Mouse (Mus musculus) thymus, postnatal 36 days (tissue): ENCODE data around the gene Gnl1.
"Not testable (repeated sequence)": the region's sequence is repeated elsewhere in the genome, so short reads cannot be mapped to it uniquely, and the experiment has no call there.

ENCODE experiments used
- DNase-seq, 2 experiments: peaks; one replicate each; pipeline ENCODE4 v3.0.0; 2022; ENCODE audit warnings: mixed read lengths in 2 of 2

Gnl1 gene

DNA sequence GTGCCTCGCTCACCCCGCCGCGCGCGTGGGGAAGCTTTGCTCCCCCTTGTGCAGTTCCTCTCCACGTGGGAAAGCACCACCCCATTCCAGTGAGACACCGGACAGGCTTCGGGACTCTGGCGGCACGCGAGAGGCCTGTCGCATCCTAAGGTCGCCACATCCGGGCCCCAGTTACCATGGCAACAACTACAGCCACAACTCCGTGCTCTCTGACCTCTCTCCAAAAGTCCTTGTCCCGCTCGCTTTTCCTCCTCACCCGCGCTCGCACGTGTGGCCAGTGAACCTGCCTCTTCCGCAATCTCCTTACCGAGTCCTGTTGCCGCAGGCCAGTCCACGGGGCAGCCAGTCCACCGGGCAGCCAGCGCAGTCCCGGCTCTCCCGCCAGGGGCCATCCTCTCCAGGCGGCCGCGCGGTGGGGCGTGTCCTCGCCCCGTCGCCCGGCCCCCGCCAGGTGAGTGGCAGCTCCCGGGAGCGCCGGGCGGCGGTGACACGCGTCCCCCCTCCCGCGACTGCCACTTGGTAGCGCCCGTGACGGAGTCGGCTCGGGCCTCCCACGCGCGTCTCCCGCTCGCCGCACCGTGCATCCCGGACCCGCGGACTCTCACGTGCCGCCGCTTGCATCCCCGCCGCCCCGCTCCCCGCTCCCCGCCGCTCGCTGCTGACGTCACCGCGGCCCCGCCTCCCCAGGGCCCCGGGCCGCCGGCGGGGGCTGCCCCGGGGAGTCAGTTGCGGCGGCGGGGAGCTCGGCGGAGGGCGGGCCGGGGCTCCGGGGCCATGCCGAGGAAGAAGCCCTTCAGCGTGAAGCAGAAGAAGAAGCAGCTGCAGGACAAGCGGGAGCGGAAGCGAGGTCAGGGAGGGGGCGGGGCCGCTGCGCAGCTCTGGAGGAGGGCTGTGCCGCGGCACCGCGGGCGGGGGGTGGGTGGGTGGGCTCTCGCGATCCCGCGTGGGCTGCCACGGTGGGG lies at the start of gene Gnl1, which contains the start of gene Prr3:
Gene Gnl1 (plus strand): TSS at position 451 of the 962 bp plus-strand sequence.
Gene Prr3 (minus strand): TSS at position 836 of the 962 bp plus-strand sequence.
- DNase-seq = peak; percentile 85 to 90

DNA sequence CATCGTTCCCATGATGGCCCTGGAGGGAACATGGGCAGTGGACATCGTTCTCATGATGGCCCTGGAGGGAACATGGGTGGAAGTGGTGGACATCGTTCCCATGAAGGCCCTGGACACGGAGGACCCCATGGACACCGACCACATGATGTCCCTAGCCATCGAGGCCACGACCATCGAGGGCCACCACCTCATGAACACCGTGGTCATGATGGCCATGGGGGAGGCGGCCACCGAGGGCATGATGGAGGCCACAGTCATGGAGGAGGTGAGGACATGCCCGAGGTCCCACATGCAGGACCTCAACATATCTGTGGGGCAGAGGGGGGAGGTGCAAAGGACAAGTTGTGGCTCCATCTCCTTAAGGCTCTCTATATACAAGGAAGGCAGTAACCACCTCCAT lies 49.0 kb upstream of the Gnl1 start:
- no peak for DNase-seq

DNA sequence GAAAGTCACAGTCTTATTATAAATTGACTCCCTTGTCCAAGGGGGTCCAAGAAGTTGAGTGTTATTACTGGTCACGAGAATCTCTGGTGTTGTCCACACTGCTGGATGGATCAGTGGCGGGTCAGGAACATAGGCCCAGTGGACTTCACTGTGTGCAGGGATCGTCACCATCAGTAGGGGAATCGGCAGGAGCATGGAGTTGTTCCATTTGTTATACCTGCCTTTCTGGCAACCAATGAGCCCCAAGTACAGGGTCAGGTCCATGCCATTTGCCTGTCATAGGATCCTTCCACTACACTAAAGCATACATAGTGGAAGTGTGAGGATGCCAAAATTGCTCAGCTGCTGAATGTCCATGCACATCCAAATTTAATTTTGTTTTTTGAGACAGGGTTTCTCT lies 47.0 kb upstream of the Gnl1 start:
- DNase-seq = no peak

DNA sequence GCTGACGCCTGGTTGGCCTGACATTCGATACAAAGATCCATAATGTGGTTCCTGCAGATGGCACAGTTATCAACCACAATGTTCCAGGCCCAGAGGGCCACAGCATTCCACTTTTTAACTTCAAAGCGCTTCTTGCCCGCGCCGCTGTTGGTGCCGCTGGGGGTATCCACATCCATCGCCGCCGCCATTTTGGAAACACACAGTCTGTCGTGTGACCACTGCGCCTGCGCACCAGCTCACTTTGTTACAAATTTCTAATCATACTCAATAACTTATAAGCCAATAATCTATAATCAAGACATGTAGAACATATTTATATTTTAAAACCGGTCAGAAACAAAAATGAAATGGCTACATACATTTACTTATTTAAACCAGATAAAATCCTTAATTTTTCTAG lies 43.9 kb upstream of the Gnl1 start:
- not testable (repeated sequence) for DNase-seq

DNA sequence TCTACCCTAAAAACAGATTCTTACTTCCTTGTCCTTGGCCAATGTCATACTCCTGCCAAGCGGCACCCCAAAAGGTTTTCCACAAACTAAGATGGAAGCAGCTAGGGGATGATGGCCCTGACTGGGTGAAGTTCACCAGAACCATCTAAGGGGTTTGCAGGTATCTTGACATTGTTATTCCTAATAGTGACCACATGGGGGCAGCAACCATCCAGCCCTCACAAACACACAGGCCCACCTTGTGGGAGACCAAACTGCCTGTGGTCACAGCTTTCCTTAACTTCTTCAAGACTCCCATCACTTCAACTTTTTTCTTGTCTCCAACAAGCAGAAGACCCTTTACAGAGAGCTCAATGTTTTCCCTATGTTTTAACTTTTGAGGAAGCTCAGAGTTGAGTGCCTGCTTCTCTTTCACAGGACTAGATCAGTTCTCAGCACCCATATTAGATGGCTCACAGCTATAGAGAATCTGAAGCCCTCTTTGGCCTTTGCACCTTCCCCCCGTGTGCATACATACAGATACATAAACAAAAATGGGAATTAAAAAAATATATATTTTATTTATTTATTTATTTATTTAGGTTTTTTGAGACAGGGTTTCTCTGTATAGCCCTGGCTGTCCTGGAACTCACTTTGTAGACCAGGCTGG lies 41.8 kb upstream of the Gnl1 start:
- peak; percentile 36 to 54 for DNase-seq

DNA sequence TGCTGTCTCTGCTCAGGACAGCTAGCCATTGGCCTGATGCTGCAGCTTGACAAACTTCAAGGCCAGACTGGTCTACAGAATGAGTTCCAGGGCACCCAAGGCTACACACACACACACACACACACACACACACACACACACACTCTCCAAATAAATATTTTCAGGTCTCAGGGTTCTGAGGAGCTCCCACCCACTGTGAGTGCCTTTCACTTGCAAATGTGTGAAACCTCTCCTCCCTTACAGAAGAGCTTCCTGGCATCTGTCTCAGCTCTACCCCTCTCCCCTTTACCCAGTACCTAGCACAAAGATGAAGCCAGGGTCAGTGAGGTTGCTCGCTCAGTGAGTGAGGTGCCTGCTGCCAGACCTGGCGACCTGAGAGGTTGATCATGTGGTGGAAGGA lies 40.5 kb upstream of the Gnl1 start:
- no peak for DNase-seq

DNA sequence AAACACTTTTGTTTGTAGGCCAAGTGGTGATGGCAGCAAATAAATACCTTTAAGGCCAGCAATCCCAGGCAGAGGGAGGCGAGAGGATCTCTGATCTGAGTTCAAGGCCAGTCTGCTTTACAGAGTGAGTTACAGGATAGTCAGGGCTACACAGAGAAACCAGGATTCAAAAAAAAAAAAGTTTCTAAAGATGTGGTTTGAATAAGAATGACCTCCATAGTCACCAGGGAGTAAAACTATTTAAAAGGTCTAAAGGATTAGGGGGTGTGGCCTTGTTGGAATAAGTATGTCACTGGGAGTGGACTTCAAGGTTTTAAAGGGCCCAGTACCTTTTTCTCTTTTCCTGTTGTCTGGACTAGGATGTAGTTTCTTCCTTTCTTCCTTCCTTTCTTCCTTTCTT lies 39.7 kb upstream of the Gnl1 start:
- DNase-seq = no peak

DNA sequence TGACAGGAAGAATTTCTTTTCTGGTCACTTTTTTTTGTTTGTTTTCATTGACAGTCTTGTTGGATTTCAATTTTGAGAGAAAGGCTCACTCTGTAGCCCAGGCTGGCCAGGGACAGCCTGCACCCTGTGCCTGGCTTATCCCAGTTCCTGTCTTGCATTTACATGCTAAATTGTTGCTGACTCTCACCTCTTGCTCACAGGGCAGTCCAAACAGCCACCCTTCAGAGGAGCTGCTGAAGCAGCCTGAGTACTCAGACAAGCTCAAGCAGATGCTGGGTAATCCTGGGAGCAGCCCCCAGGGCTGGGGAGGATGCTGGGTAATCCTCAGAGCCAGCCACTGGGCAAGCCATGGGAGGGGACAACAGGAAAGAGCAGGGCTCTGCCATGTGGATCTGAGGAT lies 28.7 kb upstream of the Gnl1 start:
- not testable (repeated sequence) for DNase-seq

DNA sequence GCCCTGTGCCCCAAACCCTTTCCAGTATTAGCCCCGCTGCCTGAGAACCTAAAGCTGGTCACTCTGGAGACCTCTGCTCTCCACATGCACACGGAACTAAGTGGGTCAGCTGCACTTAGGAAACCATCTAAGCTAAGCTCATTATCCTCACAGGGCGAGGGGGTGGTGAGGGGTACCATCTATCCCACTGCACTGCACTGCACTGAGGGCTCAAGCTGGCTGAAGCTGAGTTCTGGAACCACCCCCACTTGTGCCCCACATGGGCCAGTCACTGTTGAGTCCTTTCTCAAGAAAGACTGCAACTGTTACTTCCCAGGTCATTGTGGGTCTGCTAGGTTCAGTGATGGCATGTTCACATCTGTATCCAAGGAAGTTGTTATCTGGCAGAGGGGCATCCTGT lies 27.1 kb upstream of the Gnl1 start:
- not testable (repeated sequence) for DNase-seq

DNA sequence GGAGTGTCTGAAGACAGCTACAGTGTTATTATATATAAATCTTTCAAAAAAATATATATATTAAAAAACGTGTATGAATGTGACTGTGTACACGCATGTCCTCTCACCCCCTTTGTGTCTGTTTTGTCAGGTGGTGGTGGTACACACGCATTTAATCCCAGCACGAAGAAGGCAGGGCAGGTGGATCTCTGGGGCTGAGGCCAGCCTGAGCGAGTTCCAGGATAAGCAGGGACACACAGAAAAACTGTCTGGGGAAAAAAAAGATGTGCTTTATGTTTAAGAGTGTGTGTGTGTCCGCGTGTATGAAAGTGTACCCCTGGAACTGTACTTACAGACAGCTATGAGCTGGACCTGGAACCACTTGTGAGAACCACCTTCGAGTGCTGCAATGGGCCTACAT lies 25.0 kb upstream of the Gnl1 start:
- DNase-seq = no peak

DNA sequence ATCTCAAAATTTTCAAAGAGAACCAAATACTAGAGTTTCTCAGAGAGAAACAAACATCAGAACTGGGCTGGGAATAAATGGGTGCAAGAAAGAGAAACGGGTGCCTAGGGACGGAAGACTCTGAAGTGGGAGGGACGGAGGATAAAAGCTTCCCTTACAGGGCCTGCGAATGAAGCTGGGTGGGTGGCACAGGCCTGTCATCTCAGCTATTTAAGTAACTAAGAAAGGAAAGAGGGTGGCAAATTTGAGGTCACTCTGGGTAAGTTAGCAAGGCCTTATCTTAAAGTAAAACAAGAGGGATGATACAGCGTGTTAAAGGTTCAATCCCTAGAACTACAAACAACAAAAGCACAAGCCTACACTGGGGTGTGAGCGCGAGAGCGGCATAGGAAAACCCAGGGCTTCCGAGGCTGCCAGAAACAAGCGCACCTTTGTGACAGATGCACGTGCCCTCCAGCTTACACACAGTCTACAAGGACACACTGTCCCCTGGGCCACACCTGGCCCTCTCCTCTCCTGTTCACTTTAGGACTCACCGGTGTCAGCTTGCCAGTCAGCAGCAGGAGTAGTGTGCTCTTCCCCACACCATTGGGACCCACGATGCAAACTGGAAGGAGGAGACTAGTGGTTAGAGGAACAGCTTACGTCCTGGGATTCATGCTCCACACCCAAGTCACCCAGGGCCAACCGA lies 21.0 kb upstream of the Gnl1 start:
- no peak for DNase-seq

DNA sequence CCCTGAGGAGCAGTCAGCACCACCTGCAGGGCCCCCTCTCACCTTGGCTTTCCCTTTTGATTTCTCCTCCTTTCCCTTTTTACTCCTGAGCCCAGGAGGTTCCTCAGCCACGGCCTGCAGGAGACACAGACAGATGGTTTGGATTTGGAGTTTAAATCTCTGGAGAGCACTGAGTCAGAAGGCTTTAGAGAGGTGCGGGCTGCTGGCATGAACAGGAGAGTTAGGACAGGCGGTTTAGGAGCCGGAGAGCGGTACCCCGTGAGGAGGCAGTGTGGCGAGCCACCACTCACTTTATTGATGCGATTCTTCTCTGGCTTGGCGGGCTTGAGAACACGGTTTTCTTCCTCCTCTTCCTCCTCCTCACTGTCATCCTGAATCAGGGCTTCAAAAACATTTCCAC lies 16.4 kb upstream of the Gnl1 start:
- DNase-seq = no peak

DNA sequence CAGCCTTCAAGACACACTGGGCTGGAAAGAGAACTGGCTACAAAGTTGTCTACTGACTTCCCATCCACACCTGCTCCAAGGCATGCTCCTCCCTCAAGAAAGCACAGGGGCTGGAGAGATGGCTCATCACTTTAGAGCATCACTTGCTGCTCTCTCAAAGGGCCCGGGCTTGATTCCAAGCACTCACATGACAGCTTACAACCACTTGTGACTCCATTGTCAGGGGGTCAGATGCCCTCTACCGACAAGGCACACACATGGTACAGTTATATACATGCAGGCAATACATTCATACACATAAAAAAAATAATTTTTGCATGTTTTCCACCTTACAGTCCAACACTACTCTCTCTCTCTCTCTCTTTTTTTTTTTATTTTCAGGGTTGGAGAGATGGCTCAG lies 12.0 kb upstream of the Gnl1 start:
- no peak for DNase-seq

DNA sequence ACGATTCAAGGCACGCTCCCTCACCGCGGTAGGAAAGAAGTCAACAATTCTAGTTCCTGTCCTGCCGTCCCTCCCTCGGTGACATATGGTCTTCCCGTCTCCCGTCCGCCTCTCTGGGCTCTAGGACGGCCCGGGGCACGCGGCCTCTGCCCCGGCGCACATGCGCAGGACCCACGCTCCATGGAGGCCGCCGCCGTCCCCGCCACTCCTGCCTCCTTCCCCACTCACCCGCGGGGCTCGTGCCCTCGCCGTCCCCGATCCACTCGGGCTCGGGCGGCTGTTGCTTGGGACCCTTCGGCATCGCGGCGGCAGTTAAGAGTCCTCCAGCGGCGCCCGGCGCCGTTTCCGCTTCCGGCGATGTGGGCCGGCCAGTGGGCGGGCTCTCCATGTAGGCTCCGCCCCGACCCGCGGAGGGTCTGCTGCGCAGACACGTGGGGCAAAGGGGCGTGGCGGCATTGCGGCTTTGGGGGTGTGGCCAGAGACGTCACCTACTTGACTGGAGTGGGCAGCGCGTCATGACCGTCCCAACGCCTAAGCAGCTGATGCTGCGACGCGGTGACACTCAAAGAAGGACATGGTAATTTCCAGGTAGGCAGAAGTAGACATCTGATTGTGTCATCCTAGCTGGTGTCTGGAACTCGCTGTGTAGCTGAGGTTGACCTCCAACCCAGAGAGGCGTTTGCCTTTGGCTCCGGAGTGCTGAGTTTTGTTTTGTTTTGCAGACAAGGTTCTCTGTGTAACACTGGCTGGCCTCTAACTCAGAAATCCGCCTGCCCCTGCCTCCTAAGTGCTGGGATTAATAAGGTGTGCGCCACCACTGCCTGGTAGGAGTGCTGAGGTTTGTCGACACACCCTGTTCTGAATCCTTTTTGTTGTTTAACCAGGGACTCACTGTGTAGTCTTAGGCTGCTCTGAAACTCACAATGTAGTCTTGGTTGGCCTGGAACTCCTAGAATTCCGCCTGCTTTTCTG lies 9.9 kb upstream of the Gnl1 start, which contains the start of gene Abcf1:
Gene Abcf1 (minus strand): TSS at position 344 of the 972 bp plus-strand sequence.
- DNase-seq = peak; percentile 98 to 99

DNA sequence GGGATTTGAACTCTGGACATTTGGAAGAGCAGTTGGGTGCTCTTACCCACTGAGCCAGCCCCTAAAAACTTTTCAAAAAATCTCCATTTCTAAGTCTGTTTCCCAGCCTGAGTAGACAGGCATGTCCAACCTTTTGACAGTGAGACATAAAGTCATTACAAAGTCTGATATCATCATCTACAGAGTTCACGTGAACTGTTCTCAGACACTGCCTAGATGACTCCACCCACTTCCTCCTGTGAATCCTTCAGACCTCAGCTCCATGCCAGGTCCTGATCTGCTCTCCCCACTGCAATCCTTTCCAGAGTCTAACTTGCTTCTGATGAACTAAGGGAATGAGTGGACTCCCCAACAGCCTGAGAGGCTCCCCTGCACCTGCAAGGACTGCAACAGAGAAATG lies 7.5 kb upstream of the Gnl1 start:
- no peak for DNase-seq

DNA sequence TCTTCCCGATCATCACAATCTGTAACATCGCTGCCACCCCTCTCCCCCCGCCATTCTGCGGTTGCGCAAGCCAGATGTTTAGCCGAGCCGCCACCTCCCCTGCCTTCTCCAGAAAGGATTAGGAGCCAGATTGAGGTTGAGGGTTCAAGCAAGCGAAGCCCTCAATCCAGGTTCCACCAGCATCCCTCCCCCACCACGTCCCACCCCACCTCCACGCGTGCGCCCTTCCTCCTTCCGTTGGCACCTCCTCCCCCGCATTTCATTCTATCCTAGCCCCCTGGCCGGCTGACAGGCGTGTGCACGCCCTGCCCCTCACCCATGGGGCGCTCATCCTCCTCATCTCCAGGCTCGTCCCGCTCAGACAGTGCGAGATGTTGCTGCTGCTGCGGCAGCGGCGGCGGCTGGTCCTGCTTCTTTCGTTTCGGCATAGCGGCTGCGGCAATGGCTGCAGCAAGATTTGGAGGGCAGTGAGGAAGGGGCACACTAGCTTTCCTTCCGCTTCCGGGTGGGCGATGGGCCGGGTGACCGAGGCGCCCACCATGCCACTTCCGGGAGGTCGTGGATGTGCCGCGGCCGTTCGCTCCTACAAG lies 745 bp upstream of the Gnl1 start:
- DNase-seq = peak; percentile 78 to 81

DNA sequence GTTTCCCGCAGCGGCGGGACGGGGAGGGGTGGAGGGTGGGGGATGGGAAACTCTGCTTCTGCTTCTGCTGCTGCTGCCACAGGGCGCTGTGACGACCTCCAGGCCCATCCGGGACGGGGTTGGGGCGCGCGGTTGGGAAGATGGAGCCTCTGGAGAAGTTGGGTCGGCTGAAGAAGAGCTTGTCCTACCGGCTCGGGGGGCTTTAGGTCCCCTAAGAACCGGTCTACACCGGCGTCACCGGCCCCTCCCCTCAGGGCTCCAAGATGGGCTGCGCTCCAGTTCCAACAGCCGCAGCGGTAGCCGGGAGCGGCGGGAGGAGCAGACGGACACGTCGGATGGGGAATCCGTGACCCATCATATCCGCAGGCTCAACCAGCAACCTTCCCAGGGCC lies 708 bp downstream of the Gnl1 start:
- DNase-seq = no peak

DNA sequence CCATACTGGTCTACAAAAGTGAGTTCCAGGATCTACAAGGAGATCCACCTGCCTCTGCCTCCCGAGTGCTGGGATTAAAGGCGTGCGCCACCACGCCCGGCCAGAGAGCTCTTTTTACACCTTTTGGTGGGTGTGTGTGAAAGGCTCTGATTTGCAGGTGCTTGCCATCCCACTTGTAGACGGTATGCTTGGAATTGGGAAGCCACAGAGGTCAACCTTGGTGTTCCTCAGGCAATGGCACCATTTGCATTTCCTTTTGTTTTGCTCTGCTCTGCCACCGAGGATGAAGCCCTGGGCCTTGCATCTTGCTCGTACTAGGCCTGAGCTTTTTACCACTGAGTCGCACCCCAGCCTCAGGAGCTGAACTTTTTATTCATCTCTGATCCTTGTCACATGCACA lies 2.1 kb downstream of the Gnl1 start:
- DNase-seq = no peak

DNA sequence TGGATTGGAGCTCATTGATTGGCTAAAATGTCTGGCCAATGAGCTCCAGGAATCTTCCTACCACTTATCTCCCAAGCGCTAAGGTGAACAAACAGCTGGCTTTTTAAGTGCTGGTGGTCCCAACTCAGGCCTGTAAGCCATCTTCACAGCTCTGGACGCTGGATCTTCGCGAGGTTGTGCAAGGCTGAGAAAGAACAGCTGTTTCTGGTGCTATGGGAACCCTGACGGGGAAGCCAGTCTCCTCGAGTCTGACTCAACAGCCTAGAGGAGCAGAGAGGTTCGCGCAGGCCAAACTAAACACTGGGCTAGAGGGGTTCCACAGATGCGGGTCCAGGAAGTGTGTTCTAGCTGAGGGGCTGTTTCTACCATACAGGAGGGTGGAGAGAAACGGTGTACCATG lies 12.1 kb downstream of the Gnl1 start:
- no peak for DNase-seq

DNA sequence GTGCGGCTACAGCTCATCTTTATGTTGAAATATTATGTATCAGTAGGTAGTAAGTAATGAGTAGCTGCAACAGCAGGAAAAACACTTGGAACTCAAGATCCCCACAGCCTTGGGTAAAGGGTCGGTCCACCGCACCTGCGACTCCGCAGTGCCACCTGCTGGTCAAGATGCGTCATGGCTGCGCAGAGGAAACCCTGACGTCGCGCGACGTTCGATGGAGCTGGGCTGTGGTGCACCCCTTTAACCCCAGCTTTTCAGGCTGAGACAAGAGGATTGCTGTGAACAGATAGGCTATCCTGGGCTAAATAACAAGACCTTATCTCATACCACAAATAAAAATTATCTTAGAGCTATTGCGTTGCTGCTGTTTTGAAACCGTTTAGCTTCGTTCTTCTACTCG lies 14.0 kb downstream of the Gnl1 start:
- peak; percentile 78 to 79 for DNase-seq

DNA sequence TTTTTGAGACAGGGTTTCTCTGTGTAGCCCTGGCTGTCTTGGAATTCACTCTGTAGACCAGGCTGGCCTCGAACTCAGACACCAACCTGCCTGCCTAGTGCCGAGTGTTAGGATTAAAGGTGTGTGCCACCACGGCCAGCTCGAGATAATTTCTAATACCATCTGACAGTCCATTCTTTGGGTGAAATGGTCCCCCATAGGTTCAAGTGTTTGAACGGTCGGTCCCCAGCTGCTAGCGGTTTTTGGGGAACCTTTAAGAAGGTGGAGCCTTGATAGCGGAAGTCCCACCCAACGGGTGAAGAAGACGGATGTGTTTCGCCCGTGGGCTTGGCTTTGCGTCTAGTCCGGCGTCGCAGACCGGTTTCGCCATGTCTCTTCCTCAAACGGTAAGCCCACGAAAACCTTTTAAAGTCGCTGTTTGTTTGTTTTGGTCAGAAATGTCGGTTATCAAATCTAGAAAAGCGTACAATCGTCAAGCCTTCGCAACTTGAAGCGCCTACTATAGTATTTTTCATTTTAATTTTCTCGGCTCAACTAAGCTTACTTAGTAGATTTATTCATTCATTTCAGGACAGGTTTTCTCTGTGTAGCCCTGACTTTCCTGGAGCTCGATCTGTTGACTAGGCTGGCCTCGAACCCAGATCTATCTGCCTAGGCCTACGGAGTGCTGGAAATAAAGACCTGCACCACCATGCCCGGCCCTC lies 14.7 kb downstream of the Gnl1 start:
- DNase-seq = peak; percentile 75 to 79
